Mouse (Mus musculus): ENCODE results near the gene Fev.

GRCm38 (mm10) chr1:74833255-74833654 is 52.0 kb downstream of the Fev start:
- no peak for TF ChIP-seq POLR2A (IDR thresholded peaks at IDR 0.05; ENCODE audit: borderline replicate concordance, extremely low read depth, insufficient read depth, insufficient read length, poor library complexity, severe bottlenecking)
- no peak for TF ChIP-seq CTCF (IDR thresholded peaks at IDR 0.05; ENCODE audit: borderline replicate concordance, extremely low read depth, insufficient read depth, insufficient read length)
